Mouse (Mus musculus) fat pad, adult 2 months (tissue): ENCODE results near the gene Sprr2f.

Source experiments
- DNase-seq: peaks from one replicate; pipeline ENCODE4 v3.0.0-alpha.2; 2011; ENCODE audit warnings: low read depth, low spot score; ENCODE audit errors: extremely low read depth

The Sprr2f gene

GRCm38 (mm10) chr3:92364887-92365286 is at the start of gene Sprr2f:
Sprr2f (plus strand) TSS chr3:92365187.
- DNase-seq: no peak

GRCm38 (mm10) chr3:92316320-92316719 is 48.7 kb upstream of the Sprr2f start, which contains the start of gene Sprr2b:
Sprr2b (plus strand) TSS chr3:92316620.
- no peak for DNase-seq

- DNase-seq: no peak
Measured at GRCm38 (mm10) chr3:92317384-92317783, 47.6 kb upstream of the Sprr2f start.

- no peak for DNase-seq
Measured at GRCm38 (mm10) chr3:92336278-92336677, 28.7 kb upstream of the Sprr2f start.

- DNase-seq: no peak
Measured at GRCm38 (mm10) chr3:92338840-92339239, 26.1 kb upstream of the Sprr2f start, which contains the start of gene Sprr2d. Sprr2d (plus strand) TSS chr3:92339140.

GRCm38 (mm10) chr3:92351843-92352242 is 13.1 kb upstream of the Sprr2f start, which contains the start of gene Sprr2e:
Sprr2e (plus strand) TSS chr3:92352143.
- no peak for DNase-seq

GRCm38 (mm10) chr3:92361619-92362018 is 3.4 kb upstream of the Sprr2f start:
- no peak for DNase-seq

- no peak for DNase-seq
Measured at GRCm38 (mm10) chr3:92373613-92374012, 8.6 kb downstream of the Sprr2f start.

GRCm38 (mm10) chr3:92385385-92385784 is 20.4 kb downstream of the Sprr2f start, which contains the start of gene Sprr2h:
Sprr2h (plus strand) TSS chr3:92385685.
- no peak for DNase-seq

GRCm38 (mm10) chr3:92394301-92394700 is 29.3 kb downstream of the Sprr2f start:
- DNase-seq: no peak

GRCm38 (mm10) chr3:92407691-92408090 is 42.7 kb downstream of the Sprr2f start, which contains the start of gene Sprr2i:
Sprr2i (plus strand) TSS chr3:92407991.
- DNase-seq: no peak
